Mouse (Mus musculus) kidney, adult 8-10 months (tissue): ENCODE data around the gene Dmrta1.
A peak's percentile ranks its signal among the peaks of the same experiment; 100 is the strongest.
"Not testable (repeated sequence)": the region's sequence is repeated elsewhere in the genome, so short reads cannot be mapped to it uniquely, and the experiment has no call there.

Source experiments
- DNase-seq, 2 experiments: peaks; one replicate each; pipeline ENCODE4 v3.0.0; 2022

Dmrta1 gene

GRCm38 (mm10) chr4:89679195-89679594 is at the start of gene Dmrta1:
TSS of gene Dmrta1 (plus strand) at chr4:89679436.
- DNase-seq: no peak

DNA sequence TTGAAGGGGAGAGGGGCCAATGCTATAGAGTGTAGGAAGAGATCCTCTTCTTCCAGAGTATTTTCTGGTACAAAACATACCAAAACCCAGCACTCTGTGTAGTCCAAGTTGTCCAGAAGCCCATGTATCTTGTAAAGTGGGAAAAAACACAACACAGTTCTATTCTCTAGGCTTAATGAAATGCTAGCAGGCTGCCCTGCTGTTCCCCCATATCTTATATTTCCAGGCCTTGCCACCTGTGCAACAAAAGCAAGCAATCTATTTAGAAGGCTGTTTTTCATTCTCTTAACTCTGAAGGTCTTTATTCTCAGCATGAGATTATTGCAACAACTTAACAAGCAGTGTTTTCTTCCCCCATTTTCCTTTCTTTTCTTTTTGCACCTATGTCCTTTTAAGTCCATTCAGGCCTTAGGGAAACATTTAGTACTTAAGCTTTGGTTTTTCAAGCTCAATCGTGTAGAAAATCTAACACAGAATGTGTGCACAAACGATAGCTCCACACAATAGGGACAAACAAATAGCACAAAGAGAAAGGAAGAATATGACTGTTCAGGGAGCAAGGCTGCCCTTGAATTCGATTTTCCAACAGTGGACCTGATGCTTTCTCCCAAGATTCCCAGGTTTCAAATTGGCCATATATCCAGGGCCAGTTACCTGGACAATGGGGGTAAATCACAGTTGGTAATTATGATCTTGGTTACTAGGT is 48.7 kb upstream of the Dmrta1 start:
- DNase-seq: no peak

DNA sequence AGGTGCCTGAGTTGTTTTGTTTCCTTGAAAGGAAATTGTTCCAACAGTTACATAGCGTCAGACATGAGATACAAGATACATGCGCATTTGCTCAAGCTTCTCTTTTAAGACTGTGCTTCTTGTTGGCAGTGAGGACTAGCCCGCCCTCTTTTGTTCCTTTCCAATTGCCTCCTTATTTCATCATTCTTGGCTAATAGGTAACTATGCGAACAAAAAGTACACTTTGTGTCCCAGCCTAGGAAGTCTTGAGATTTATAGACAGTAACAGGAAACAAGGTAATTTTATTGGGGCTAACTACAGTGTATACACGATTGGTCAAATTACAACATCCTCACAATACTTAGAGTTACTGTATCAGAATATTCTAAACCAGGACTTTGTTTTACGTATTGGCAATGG is 47.7 kb upstream of the Dmrta1 start:
- no peak for DNase-seq

GRCm38 (mm10) chr4:89638651-89639050 is 40.6 kb upstream of the Dmrta1 start:
- DNase-seq: no peak

DNA sequence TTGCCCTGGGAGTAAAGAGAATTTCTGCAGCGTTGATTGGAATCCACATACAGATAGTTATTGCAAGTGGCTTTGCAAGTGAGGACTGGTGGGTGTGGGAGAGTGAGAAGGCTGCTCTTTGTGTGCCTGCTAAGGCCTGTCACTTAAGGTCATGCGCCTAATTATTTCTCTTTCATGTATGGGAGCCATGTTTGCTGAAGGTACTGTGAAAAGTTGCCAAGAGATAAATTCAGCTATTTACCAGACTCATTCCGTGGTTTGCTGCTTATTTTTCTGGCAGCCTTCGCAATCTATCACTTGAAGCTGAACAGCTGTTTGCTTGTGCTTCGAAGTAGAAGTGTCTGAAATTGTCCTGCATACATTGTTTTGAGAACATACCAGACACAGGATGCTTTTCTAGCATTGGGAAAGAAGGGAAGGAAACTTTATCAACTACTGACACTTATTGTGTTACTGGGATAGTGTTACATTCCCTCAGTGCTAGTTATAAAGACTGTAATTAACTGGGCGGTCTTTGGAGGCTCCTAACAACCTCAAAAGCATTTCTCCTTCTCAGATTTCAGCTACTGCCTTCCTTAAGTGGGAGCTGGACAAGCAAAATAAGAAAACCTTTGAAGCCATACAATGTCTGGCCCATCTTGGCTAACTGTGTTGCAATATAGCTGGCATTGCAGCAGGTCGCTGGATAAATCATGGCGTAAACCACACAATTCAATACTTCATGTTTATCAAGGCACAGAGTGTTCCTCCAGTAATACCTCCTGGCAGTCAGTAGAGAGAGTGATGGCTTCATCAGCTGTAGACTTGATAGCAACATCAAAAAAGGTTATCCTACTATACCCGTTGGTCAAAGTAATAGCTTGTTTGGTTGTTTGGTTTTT is 34.8 kb upstream of the Dmrta1 start:
- no peak for DNase-seq

- no peak for DNase-seq
These were observed 28.6 kb upstream of the Dmrta1 start for GRCm38 (mm10) chr4:89650352-89651311.

- DNase-seq: no peak
These were observed 27.9 kb upstream of the Dmrta1 start for GRCm38 (mm10) chr4:89651312-89651686.

DNA sequence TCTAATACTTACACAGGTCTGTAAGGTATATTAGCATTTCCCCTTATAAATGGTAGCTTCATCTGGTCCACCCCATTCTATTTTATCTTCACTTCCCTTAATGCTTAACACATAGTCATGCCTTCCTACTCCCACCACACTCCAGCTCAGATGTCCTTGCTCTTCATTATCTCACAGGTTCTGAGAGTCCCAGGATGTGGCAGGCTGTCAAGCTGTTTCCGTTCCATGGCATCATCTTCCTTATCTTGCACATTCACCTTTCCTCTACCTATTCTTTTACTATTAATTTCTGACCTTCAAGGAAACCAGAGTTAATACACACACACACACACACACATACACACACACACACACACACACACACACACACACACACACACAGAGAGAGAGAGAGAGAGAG is 27.5 kb upstream of the Dmrta1 start:
- no peak for DNase-seq

GRCm38 (mm10) chr4:89663406-89663805 is 15.8 kb upstream of the Dmrta1 start:
- DNase-seq: no peak

DNA sequence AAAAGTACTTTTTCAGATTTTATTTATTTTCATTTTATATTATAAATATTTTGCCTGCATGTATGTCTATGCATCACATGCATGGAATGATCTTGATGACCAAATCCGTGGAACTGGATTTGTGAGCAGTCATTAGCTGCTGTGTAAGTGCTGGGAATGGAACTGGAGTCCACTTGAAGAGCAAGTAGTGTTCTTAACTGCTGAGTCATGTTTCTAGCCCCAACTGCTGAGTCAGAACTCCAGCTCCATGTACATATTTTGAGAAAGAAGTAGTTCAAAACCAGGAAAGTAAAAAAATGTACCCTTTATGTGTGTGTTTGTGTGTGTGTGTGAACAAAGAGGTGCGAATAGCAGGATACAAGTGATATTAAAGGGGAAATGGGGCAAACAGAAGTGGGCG is 4.5 kb upstream of the Dmrta1 start:
- DNase-seq: no peak

DNA sequence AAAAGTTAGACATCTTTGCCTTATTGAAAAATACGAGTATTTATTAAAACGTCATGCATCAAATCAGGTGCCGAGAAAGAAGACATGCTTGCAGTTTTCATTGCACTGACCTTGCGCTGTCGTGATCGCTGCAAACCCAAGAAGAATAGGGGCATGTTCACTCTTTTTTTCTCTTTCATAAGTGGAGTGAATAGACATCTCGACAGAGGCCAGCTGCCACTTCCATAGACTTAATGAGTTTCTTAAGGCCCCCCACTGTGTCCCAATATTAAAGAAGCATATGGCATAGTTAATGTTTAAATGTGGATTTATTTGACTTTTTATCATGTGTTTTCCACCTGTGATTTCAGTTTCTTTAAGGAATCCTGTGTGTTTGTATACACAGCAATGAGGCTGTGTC is 1.3 kb upstream of the Dmrta1 start:
- DNase-seq: no peak

DNA sequence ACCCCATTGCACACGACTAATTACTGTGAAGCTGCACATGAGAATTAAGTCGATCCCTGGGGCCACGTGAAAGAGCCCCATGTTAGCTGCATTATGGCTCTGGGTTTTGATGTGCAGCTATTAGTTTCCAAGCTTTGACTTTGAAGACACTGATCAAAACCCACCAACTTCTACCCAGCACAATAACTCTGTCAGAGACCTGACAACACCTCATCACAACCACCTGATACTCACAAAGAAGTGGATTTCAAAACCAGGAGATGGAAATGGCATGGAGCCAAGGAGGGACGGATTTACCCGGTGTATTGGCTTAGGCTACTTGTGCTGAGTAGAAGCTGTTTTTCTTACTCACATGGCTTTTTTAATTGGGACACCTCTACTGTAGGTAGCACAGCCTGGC is 523 bp upstream of the Dmrta1 start:
- DNase-seq: no peak

- DNase-seq: peak; percentile 53 to 62
These were observed 8.9 kb downstream of the Dmrta1 start for GRCm38 (mm10) chr4:89687961-89688803.

GRCm38 (mm10) chr4:89688804-89689497 is 9.7 kb downstream of the Dmrta1 start:
- no peak for DNase-seq

DNA sequence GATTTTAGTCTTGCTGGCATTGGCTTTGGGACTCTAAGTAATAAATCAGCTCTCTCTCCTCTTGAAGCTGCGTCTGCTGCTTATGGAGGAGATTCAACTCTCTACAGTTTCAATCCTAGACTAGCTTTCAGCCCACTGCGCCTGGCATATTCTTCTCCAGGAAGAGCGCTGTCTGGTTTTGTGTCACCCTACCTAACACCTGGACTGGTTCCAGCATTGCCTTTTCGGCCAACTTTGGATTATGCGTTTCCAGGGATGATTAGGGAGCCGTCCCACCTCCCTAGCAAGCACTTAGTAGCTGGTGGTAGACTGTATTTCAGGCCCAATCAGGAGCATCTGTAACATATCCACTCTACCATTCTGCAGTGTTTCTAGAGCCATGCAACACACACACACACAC is 12.7 kb downstream of the Dmrta1 start:
- DNase-seq: no peak

DNA sequence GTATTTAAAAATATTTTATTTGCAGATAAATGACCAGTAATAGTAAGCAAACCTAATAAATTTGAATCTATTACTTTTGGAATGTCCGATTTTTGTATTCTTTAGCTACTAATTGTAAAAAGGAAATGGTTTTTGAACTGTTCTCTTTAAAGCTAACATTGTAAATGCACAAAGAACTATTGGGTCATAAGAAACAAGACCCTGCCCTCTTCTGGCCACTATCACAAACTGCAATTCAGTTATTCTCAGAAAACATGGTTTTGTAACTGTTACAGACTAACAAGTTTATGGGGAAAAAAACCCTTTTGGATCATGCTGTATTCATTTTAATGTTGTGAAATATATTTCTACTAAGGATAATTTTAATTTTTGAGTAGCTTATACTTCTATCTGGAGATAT is 13.5 kb downstream of the Dmrta1 start:
- DNase-seq: no peak

GRCm38 (mm10) chr4:89695589-89695988 is 16.4 kb downstream of the Dmrta1 start:
- peak in 1 of 2 experiments; percentile 4 for DNase-seq

DNA sequence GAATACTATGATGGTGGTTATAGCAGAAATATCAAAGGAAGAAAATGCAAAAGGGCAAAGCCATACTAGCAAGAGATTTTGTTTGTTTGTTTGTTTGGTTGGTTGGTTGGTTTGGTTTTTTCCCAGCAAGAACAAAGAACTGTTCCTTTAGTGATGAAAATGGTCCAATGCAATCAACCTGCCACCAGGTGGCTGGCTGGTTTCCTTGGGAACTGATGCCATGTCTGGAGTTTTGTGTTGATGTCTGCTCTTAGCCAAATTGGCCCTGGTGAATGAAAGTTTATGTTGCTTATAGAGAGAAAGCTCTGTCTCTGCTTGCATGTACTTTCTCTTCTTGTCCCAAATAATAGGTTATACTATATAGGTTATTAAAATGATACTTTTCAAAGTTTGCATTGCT is 18.7 kb downstream of the Dmrta1 start:
- DNase-seq: no peak

DNA sequence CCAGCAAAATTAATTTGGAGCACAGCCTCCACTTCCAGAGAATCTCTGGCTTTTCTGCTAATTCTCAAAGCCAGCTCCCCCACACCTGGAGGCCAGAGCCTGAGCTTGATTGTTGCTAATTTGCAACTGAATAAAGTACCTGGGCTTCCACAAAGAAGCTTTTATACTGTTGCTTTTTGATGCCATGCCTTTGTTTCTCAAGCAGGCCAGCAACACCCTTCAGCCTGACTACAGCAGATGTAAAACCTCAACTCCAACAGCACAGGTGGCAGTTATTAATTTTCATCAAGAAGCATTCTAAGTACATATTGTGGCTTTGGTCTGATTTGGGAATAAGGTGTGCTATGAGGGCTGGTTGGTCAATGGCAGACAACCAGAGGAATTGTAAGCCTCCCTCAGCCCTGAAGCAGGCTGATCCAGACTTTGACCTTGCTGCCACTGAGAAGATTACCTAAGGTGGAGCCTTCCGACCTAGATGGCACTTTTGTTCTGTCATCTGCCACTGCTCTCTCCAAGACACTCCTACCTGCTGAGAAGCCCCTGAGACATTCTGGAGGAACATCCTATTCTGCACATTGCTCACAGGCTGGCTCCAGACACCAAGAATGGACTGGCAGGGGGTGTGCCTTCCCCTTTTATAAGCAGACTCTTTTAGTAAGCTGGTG is 44.4 kb downstream of the Dmrta1 start:
- not testable (repeated sequence) for DNase-seq
